Mouse (Mus musculus) neural tube, embryonic 11.5 days (tissue): Measurements from ENCODE around the gene Schip1. TPM values are rescaled to one million over a fixed set of nuclear protein-coding genes. Genes with fewer than 3 reads are reported as not detected.

Experiments used
- ATAC-seq: fragments of 200-750 bp; cut with Nextera tagmentation; 2 replicates; pipeline ENCODE4 v1.8.0; 2017; ENCODE audit warnings: moderate number of reproducible peaks, mild to moderate bottlenecking, moderate TSS enrichment, moderate library complexity; ENCODE audit not compliant: insufficient read depth, low FRiP score, low TSS enrichment
- DNase-seq: peaks from one replicate; pipeline ENCODE4 v3.0.0-alpha.2; 2015; ENCODE audit warnings: low spot score
- H3K27ac ChIP-seq: fragments of 300-500 bp; sonication (generic); 2 replicates; pipeline ENCODE4 v1.5.1; 2014; ENCODE audit warnings: low read depth, mild to moderate bottlenecking, low read length
- H3K27me3 ChIP-seq: fragments of 300-500 bp; sonication (generic); 2 replicates; pipeline ENCODE4 v1.6.1; 2014; ENCODE audit warnings: mild to moderate bottlenecking, low read length, mixed read lengths; ENCODE audit not compliant: control insufficient read depth, insufficient read depth
- H3K36me3 ChIP-seq: fragments of 300-500 bp; sonication (generic); 2 replicates; pipeline ENCODE4 v1.6.1; 2014; ENCODE audit warnings: mild to moderate bottlenecking, low read length, moderate library complexity, mixed read lengths; ENCODE audit not compliant: control insufficient read depth, insufficient read depth
- H3K4me1 ChIP-seq: fragments of 300-500 bp; sonication (generic); 2 replicates; pipeline ENCODE4 v1.6.1; 2014; ENCODE audit warnings: low read length, mixed read lengths; ENCODE audit not compliant: control insufficient read depth, insufficient read depth
- H3K4me2 ChIP-seq: fragments of 300-500 bp; sonication (generic); 2 replicates; pipeline ENCODE4 v1.6.1; 2014; ENCODE audit warnings: low read depth, mild to moderate bottlenecking, moderate library complexity
- H3K4me3 ChIP-seq: fragments of 300-500 bp; sonication (generic); 2 replicates; pipeline ENCODE4 v1.5.1; 2014; ENCODE audit warnings: low read depth, low read length
- H3K9ac ChIP-seq: fragments of 300-500 bp; sonication (generic); 2 replicates; pipeline ENCODE4 v1.6.1; 2014; ENCODE audit warnings: mild to moderate bottlenecking, low read length
- H3K9me3 ChIP-seq: fragments of 300-500 bp; sonication (generic); 2 replicates; pipeline ENCODE4 v1.6.1; 2016; ENCODE audit warnings: low read length; ENCODE audit not compliant: control insufficient read depth
- WGBS: fragments of 180-500 bp; shearing (Covaris S2); extraction: QIAGEN DNeasy Blood & Tissue Kit; methylation state at CpG from one replicate; pipeline ENCODE4 v1.1.7; 2014; 5-methylcytosine and 5-hydroxymethylcytosine counted together
- polyA plus RNA-seq: library from polyadenylated mRNA; unstranded; fragments of >200 nt; fragmentation: Nextera tagmentation; extraction: Ambion mirVana; gene quantifications from 2 replicates; pipeline ENCODE4 v1.2.1, GENCODE M21; 2014

Schip1 gene
- polyA plus RNA-seq, 1 experiment from 2014 or later: 87.2 TPM

DNA sequence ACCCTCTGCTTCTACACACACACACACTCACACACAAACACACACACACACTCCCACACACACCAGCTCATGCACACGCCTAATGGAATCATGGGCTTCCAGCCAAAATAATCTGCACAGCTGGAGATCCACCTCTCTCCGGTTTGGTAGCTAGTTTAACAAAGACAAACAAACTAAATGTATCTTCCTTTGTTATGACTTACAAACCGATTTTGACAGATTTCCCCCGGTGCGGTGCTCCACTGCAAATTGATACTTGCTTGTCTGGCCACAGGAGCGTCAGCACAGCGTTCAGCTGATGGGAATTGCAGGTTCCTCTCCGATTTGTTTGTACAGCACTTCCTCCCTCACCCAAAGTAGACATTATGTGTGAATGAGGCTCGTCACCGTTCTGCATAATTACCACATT is 310.5 kb downstream of the Schip1 start:
- Histone ChIP-seq H3K27ac (no peak overlapping the region), H3K4me1 (no peaks in the 10 kb centered on the region), H3K9ac (no peak overlapping the region), H3K36me3 (no peaks in the 10 kb centered on the region), H3K4me3 (no peak overlapping the region), H3K4me2 (no peak overlapping the region), H3K27me3 (no peaks in the 10 kb centered on the region), H3K9me3 (no peaks in the 10 kb centered on the region)
- DNase-seq (no peak), ATAC-seq (no peak)
- 54% methylated on average over 10 of the region's 10 CpGs for WGBS

DNA sequence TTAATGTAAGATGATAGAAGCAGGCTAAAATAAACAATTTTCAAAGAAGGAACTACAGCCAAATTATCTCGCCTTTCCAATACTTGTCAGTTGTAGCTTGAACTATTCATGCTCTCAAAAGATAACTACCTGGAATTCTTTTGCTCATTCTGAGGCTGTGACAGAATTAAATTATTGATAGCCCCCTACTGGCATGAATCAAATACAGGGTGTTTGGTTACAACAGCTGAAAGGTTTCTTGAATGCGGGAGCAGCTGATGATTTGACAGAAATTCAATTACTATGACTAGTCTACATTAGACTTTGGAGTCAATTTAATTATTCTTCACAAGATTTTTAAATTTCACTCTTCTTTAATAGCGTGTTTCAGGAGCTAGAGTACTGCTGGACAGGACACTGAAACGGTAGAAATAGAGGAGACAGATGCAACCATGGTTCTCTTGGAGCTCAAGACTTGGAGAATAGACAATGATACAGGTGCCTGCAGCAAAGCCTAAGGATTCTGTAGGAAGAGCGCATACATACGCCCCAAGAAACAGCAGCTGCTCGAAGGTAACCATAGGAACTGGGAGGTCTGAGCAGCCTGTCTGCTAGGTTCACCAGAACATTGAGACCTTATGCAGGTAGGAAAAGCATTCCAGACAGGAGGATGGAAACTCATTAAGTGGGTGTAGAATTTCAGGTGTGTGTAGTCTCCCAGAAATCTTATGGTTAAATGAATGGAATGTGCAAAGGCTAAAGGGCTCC is 313.0 kb downstream of the Schip1 start:
- DNase-seq (no peak), ATAC-seq (no peak)
- WGBS: 77% methylated on average over 7 of the region's 7 CpGs
- Histone ChIP-seq H3K27me3 (no peaks in the 10 kb centered on the region), H3K4me3 (no peak overlapping the region), H3K27ac (no peak overlapping the region), H3K4me1 (no peaks in the 10 kb centered on the region), H3K9me3 (no peaks in the 10 kb centered on the region), H3K36me3 (no peaks in the 10 kb centered on the region), H3K9ac (no peak overlapping the region), H3K4me2 (no peak overlapping the region)

DNA sequence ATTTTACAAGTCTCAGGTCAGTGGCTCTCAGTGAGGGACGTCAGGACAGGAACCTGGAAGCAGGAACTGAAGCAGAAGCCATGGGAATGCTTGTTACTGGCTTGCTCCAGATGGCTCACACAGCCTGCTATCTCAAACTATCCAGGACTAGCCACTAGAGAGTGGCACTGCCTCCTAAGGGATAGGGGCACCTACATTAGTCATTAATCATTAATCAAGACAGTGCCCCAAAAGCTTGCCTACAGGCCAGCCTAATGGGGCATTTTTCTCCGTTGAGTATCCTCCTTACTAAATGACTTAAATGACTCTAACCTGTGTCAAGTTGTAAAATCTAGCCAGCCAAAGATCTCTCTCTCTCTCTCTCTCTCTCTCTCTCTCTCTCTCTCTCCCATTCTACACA is 314.2 kb downstream of the Schip1 start:
- no peak overlapping the region for H3K27ac ChIP-seq
- no peak overlapping the region for H3K9ac ChIP-seq
- no peaks in the 10 kb centered on the region for H3K4me1 ChIP-seq
- DNase-seq: no peak
- ATAC-seq: no peak
- H3K9me3 ChIP-seq: no peaks in the 10 kb centered on the region
- H3K27me3 ChIP-seq: no peaks in the 10 kb centered on the region
- no peak overlapping the region for H3K4me2 ChIP-seq
- H3K4me3 ChIP-seq: no peak overlapping the region
- H3K36me3 ChIP-seq: no peaks in the 10 kb centered on the region
- WGBS: 65% methylated on average over 2 of the region's 2 CpGs

DNA sequence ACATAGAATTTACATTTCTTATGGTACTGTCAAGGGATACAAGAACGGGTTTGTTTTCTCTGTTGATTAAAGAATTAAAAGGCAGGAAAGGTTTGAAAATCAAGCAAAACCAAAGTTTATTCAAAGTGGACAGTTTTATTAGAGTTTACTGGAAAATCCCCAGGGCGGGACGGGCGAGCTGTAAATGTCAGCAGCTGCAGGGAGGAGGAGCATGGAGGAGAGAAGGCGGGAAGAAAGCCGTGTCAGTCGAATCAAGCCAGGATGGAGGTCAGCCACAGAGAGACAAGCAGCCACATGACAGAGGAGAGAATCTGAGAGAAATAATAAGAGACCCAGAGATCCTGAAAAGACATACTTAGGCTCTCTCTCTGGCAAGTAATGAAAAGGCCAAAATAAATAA is 314.6 kb downstream of the Schip1 start:
- no peak for ATAC-seq
- DNase-seq: no peak

DNA sequence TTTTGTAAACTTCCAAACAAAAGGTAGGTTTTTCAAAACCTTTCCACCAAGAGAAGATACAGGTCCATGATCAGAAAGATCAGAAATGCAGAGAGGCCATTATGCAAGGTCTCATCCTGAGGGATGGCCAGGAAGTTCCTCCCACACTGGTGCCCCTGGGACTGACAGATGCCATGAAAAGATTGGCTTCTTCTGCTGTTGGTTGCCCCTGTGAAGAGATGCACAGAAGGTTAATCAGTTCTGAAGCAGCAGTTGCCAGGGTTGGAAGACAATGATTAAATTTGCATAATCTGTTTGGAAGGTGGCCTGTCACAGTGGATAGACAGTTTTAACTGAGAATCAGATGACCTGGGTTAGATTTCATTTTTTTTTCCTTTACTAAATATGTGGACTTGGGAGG is 319.1 kb downstream of the Schip1 start:
- no peaks in the 10 kb centered on the region for H3K9me3 ChIP-seq
- no peak overlapping the region for H3K9ac ChIP-seq
- ATAC-seq (no peak), DNase-seq (no peak)
- no peaks in the 10 kb centered on the region for H3K4me1 ChIP-seq
- no peak overlapping the region for H3K27ac ChIP-seq
- H3K36me3 ChIP-seq: no peaks in the 10 kb centered on the region
- H3K4me2 ChIP-seq: no peak overlapping the region
- H3K27me3 ChIP-seq: no peaks in the 10 kb centered on the region
- no peak overlapping the region for H3K4me3 ChIP-seq

More for the DNA sequence above, 314.6 kb downstream of the Schip1 start:
- Histone ChIP-seq H3K4me1 (no peaks in the 10 kb centered on the region), H3K36me3 (no peaks in the 10 kb centered on the region), H3K4me2 (no peak overlapping the region), H3K9ac (no peak overlapping the region), H3K27me3 (no peaks in the 10 kb centered on the region), H3K4me3 (no peak overlapping the region), H3K9me3 (no peaks in the 10 kb centered on the region), H3K27ac (no peak overlapping the region)
- WGBS: 43% methylated on average over 7 of the region's 7 CpGs

DNA sequence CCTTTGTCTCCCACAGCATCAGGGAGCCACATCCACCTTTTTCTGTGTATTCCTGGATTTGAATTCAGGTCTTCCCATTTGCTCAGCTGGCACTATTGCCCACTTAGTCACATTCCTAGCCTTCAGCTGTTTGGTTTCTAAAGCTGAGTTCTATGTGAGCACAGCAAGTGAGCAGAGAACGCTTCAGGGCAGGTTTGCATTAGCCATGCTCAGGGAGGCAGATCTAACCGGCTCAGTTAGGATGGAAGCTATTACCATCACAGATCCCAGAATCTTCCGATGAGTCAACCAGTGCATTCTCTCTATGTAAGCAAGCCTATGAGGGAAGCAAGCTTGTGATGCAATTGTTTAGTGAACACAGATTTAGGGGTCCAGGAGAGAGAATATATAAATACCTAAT is 320.9 kb downstream of the Schip1 start:
- H3K9me3 ChIP-seq: no peaks in the 10 kb centered on the region
- 82% methylated on average over 3 of the region's 3 CpGs for WGBS
- no peak overlapping the region for H3K27ac ChIP-seq
- H3K4me3 ChIP-seq: no peak overlapping the region
- no peak for DNase-seq
- H3K36me3 ChIP-seq: no peaks in the 10 kb centered on the region
- H3K4me1 ChIP-seq: no peaks in the 10 kb centered on the region
- H3K9ac ChIP-seq: no peak overlapping the region
- no peak for ATAC-seq
- H3K4me2 ChIP-seq: no peak overlapping the region
- no peaks in the 10 kb centered on the region for H3K27me3 ChIP-seq

DNA sequence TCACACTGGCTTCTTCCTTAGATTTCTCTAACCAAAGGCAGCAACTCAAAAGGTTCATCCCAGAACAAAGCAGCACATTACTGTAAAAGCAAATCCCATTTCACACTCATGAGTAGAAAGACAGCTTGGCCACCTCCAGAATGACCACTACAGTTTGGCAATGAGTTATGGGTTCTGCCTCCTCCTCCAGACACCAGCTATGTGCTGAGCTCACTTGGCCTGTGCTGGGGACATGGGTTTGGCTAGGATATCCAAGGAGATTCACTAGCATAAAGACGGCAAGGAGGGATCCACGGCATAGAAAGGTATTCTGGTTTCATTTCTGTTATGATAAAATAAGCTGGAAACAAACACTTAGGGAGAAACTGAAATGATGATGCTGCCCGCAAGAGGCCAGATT is 323.4 kb downstream of the Schip1 start:
- no peak for DNase-seq
- no peak overlapping the region for H3K4me3 ChIP-seq
- no peak for ATAC-seq
- H3K4me2 ChIP-seq: no peak overlapping the region
- no peaks in the 10 kb centered on the region for H3K4me1 ChIP-seq
- no peak overlapping the region for H3K9ac ChIP-seq
- H3K27ac ChIP-seq: no peak overlapping the region
- WGBS: 94% methylated on average over 3 of the region's 3 CpGs
- no peaks in the 10 kb centered on the region for H3K27me3 ChIP-seq
- H3K9me3 ChIP-seq: no peaks in the 10 kb centered on the region
- H3K36me3 ChIP-seq: no peaks in the 10 kb centered on the region

DNA sequence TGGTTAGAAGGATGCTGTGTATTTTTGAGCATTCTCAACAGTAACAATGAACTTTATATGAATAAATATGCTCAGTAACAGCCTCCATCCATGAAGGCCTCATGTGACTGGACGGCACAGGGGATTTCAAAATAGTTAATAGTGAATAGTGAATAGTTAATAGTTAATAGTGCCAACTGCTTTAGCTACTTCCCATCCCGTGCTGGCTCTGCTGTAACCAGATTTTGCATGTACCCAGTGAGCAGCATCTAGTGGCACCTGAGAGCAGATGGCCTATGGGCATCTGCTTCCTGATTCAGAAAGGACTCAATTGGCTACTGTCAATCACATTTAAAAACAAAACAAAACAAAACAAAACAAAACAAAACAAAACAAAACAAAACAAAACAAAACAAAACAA is 329.0 kb downstream of the Schip1 start:
- H3K9me3 ChIP-seq: no peaks in the 10 kb centered on the region
- no peaks in the 10 kb centered on the region for H3K4me1 ChIP-seq
- no peak overlapping the region for H3K4me2 ChIP-seq
- no peak for ATAC-seq
- WGBS: 75% methylated on average over 2 of the region's 2 CpGs
- no peak overlapping the region for H3K27ac ChIP-seq
- DNase-seq: no peak
- H3K27me3 ChIP-seq: no peaks in the 10 kb centered on the region
- H3K9ac ChIP-seq: no peak overlapping the region
- H3K4me3 ChIP-seq: no peak overlapping the region
- no peaks in the 10 kb centered on the region for H3K36me3 ChIP-seq

DNA sequence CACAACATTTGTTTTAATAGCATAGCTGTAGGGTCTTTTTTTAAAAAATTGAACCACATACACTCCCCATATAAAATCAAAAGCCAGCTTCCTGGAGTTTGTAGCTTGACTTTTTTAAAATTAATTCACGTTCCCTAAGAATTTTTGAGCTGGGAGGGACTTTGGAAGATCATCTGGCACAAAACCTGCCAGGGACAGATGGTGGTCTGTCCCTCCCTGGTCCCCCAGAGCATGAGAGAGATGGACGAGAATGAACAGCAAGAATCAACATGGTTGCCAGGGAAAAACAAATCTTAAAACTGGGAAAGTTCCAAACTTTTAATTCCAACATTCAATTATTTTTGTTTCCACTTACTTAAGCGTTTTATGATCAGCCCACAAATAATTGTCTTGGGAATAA is 334.1 kb downstream of the Schip1 start:
- H3K36me3 ChIP-seq: no peaks in the 10 kb centered on the region
- WGBS: 84% methylated on average over 3 of the region's 3 CpGs
- no peak overlapping the region for H3K4me3 ChIP-seq
- no peak overlapping the region for H3K4me2 ChIP-seq
- no peaks in the 10 kb centered on the region for H3K9me3 ChIP-seq
- H3K27me3 ChIP-seq: no peaks in the 10 kb centered on the region
- no peak overlapping the region for H3K9ac ChIP-seq
- DNase-seq: no peak
- ATAC-seq: no peak
- H3K27ac ChIP-seq: no peak overlapping the region
- H3K4me1 ChIP-seq: no peaks in the 10 kb centered on the region
